Mouse (Mus musculus) erythroblast, embryonic 14.5 days (primary cell): Measurements from ENCODE around the gene Mt3. TPM values are rescaled to one million over a fixed set of nuclear protein-coding genes. Genes with fewer than 3 reads are reported as not detected.

Experiments used
- H3K27me3 ChIP-seq: 2 replicates; pipeline ENCODE4 v1.6.1; 2012; ENCODE audit warnings: inconsistent platforms; ENCODE audit not compliant: control insufficient read depth
- H3K36me3 ChIP-seq: 2 replicates; pipeline ENCODE4 v1.6.1; 2012; ENCODE audit warnings: mild to moderate bottlenecking, inconsistent platforms; ENCODE audit not compliant: control insufficient read depth
- H3K4me1 ChIP-seq: 2 replicates; pipeline ENCODE4 v1.6.1; 2012; ENCODE audit warnings: inconsistent platforms; ENCODE audit not compliant: control insufficient read depth
- H3K4me3 ChIP-seq: replicated peaks from 2 replicates; pipeline ENCODE3; 2012; ENCODE audit warnings: moderate library complexity, mild to moderate bottlenecking, inconsistent platforms
- H3K9me3 ChIP-seq: 2 replicates; pipeline ENCODE4 v1.6.1; 2012; ENCODE audit warnings: low read length, inconsistent platforms, mixed read lengths; ENCODE audit not compliant: control insufficient read depth
- GATA1 ChIP-seq: IDR thresholded peaks from 2 replicates; pipeline ENCODE4 v1.6.1; 2012; ENCODE audit warnings: low read length, inconsistent platforms, mixed read lengths
- TAL1 ChIP-seq: IDR thresholded peaks from 3 replicates; pipeline ENCODE4 v1.6.1; 2012; ENCODE audit warnings: low read length, inconsistent platforms, mixed read lengths
- polyA plus RNA-seq: library from polyadenylated mRNA; stranded (reverse); fragments of >175 nt; gene quantifications from 2 replicates; pipeline ENCODE4 v1.2.3, GENCODE M21; 2012

Gene Mt3
- polyA plus RNA-seq, 1 experiment: not detected

DNA sequence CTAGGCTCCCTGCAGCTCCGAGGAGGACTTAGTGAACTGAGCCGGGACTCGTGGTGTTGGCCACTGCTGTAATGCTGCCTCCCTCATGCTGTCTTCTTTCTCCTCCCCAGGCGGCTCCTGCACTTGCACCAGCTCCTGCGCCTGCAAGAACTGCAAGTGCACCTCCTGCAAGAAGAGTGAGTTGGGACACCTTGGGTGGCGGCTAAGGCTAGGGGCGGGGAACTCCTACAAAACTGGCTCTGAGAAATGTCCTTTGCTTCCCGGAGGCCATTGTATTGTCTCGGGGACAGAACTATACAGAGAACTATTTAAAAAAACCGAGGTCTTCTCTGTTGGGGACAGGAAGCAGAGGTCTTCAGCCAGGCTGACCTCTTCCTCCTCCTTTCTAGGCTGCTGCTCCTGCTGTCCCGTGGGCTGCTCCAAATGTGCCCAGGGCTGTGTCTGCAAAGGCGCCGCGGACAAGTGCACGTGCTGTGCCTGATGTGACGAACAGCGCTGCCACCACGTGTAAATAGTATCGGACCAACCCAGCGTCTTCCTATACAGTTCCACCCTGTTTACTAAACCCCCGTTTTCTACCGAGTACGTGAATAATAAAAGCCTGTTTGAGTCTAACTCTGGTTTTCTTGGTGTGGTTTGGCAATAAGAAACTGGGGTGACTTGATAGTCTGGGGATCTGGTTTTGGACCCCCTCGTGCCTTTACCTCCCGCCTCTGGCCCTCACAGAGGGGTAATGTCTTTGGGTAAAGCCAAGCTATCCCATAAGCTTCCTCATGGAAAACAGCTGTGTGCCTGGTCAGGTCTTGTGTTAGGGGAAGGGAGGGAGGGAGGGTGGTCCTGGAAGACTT lies 27.5 kb downstream of the Mt3 start:
- Histone ChIP-seq H3K27me3 (peaks cover 16% of the 10 kb centered on the region), H3K36me3 (peaks cover 25% of the 10 kb centered on the region), H3K9me3 (no peaks in the 10 kb centered on the region), H3K4me1 (peaks cover 76% of the 10 kb centered on the region), H3K4me3 (peak overlapping the region; percentile 74)
- TF ChIP-seq TAL1: no peak
- no peak for TF ChIP-seq GATA1

DNA sequence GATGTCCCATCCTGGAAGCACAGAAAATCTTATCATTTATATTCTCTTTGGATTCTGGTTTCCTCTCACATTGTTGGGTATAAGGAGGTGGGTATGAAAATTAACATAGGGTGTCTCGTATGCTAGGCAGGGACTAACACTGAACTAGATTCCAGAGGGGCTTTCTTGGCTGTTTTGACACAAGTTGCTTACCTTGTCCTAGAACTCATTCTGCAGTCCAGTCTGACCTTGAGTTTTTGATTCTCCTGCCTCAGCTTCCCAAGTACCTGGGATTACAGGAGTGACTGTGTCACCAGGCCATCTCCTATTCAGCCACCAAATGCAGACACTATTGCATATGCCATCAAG lies 28.1 kb downstream of the Mt3 start:
- TF ChIP-seq TAL1 (no peak), GATA1 (no peak)
- H3K4me1 ChIP-seq: peaks cover 76% of the 10 kb centered on the region
- peaks cover 16% of the 10 kb centered on the region for H3K27me3 ChIP-seq
- H3K36me3 ChIP-seq: peaks cover 25% of the 10 kb centered on the region
- peak overlapping the region; percentile 74 for H3K4me3 ChIP-seq
- no peaks in the 10 kb centered on the region for H3K9me3 ChIP-seq

DNA sequence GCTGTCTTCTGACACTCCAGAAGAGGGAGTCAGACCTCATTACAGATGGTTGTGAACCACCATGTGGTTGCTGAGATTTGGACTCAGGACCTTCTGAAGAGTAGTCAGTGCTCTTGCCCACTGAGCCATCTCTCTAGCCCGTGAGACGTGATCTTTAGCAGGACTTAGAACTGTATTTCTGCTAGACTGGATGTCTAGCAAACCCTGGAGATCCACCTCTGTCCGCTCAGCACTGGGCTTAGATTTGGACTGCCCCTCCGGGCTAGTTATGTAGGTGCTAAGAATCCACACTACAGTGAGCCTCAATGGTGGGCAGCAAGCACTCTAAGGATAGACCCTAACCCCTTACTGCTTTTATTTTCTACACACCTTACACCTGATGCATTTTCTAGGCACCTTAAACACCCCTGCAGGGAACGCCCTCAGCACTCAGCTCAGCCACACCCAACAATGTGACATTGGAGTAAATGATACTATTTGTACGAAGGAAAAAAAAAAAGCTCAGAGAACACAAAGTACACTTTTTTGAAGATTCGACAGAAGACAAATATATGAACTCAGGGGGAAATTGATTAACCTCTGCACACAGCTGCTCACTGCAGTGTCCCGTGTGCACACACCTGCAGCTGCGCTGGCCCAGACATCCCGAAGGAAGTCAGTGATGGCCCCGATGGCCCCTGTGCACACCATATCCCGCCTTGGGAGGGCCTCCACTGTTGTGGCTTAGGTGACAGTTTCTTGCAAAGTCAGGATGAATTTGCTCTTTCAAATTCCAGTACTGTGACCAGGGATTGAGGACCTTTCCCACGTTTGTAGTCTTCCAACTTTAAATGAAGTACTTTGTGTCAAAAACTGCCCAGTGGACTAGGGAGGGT lies 29.9 kb downstream of the Mt3 start:
- Histone ChIP-seq H3K4me3 (peak overlapping the region; percentile 69), H3K27me3 (peaks cover 28% of the 10 kb centered on the region), H3K36me3 (peaks cover 25% of the 10 kb centered on the region), H3K9me3 (no peaks in the 10 kb centered on the region), H3K4me1 (peaks cover 85% of the 10 kb centered on the region)
- TF ChIP-seq TAL1 (no peak), GATA1 (no peak)

DNA sequence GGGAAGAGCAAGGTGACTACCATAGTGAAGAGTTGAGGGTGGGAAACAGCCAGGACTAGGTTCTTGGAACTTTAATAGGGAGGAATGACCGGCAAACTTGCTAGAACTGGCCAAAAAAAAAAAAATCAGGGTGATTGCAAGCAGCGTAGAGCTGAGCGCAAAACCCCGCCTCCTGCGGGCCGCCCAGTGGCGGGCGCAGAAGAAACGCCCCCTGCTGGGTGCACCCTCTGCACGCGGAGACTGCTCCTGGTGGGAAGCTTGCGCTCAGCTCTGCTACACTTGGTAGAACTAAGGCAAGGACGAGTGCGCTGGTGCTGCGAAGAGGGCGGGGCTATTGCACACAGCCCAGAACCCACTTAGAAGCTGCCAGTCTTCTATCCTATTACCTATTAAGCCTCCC lies 30.7 kb downstream of the Mt3 start:
- Histone ChIP-seq H3K27me3 (peaks cover 35% of the 10 kb centered on the region), H3K9me3 (no peaks in the 10 kb centered on the region), H3K36me3 (peaks cover 25% of the 10 kb centered on the region), H3K4me3 (peak overlapping the region; percentile 69), H3K4me1 (peaks cover 83% of the 10 kb centered on the region)
- TF ChIP-seq GATA1 (no peak), TAL1 (no peak)

DNA sequence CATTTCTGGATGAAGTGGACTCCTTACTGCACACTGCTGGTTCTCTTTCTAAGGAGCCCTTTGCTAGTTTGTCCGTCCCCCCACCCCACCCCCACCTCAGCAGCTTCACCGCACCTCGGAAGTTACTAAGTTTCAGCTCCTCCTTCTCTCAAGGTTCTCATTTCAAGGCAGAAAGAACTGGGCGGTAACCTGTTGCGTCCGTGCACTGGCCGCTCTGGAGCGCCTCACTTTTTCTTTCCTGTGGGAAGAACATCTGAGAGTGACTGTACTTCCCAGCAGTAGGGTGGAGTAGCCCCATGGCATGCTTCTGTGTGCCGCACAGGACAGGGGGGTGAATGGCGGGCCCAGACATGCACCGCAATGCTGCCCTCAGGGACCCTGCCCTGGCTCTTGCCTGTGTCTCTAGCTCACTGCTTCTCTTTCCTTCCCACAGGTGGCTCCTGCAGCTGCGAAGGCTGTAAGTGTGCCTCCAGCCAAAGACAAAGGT lies 32.0 kb downstream of the Mt3 start:
- H3K27me3 ChIP-seq: peaks cover 46% of the 10 kb centered on the region
- peaks cover 83% of the 10 kb centered on the region for H3K4me1 ChIP-seq
- H3K9me3 ChIP-seq: no peaks in the 10 kb centered on the region
- TF ChIP-seq GATA1: no peak
- TF ChIP-seq TAL1: no peak
- H3K4me3 ChIP-seq: peak overlapping the region; percentile 69
- peaks cover 23% of the 10 kb centered on the region for H3K36me3 ChIP-seq

DNA sequence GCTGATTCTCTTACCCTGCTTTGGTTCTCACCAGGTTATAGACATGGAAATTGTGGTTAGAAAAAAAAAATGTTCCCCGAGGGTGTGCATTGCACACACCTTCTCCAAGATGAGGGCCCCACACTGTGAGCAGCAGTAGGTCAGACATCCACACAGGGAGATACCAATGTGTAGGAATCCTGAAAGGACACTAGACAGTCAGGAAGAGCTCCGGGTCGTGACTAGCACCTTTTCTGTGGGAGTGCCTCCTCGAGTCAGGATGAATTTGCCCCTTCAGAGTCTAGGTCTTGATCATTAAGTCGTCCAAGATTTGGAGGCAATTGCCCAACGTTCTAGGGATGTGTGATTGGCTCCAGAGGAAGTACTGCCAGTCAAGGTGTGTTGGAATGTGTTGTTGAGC lies 33.4 kb downstream of the Mt3 start:
- Histone ChIP-seq H3K36me3 (peaks cover 9% of the 10 kb centered on the region), H3K9me3 (no peaks in the 10 kb centered on the region), H3K27me3 (peaks cover 57% of the 10 kb centered on the region), H3K4me3 (peak overlapping the region; percentile 58), H3K4me1 (peaks cover 83% of the 10 kb centered on the region)
- TF ChIP-seq TAL1: no peak
- no peak for TF ChIP-seq GATA1

DNA sequence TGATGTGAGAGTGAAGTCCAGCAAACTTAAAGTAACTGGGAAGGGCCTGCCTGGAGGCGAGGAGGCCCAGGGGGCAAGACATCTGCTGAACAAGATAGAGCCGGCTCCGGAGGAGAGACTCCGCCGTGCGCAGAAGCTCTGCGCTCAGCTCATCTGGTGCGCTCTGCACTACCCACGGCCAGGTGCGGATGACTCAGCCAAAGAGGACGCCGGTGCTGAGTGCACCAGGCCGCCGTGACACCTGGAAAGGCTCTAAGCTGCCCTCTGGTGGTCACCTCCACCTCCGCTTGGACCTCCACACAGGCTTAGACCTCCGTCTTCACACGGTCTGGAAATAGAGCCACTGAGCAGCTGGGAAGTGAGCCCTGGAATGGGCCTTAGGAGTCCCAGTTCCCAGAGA lies 34.1 kb downstream of the Mt3 start:
- Histone ChIP-seq H3K9me3 (no peaks in the 10 kb centered on the region), H3K4me1 (peaks cover 87% of the 10 kb centered on the region), H3K27me3 (peaks cover 57% of the 10 kb centered on the region), H3K4me3 (peak overlapping the region; percentile 58), H3K36me3 (peaks cover 5% of the 10 kb centered on the region)
- TF ChIP-seq TAL1 (peak; percentile 69), GATA1 (no peak)

DNA sequence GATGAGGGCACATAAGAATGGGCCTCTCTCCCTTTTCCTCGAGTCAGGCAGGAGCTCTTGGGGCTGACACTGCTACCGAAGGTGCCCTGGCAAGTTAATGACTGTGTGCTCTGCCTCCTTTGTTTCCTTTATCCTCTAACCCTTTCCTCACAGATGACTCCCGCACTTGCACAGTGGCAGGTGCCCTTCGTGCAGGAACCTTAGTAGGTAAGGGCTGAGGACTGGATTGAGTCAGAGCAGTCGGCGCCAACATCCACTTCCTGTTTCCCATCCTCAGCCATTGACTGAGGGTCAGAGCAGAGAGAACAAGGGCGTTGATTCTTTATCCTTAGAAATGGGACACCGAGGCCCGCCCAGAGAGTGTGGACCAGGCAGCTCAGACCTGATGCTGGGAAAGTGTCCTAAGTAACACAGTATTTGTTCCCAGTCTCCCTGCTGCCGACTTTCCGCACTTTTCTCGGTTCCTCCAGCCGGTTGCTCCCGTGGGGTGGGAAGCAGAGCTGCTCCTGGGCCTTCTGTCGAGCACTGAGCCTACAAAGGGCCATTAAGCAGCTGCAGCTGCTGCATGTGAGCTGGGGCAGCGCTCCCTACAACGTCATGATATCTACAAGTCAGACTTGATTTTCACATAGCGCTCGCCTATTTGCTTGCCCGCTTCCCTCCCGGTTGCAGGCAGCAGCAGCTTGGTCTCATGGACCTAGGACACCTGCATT lies 35.0 kb downstream of the Mt3 start:
- Histone ChIP-seq H3K4me3 (peak overlapping the region; percentile 58), H3K9me3 (no peaks in the 10 kb centered on the region), H3K36me3 (no peaks in the 10 kb centered on the region; the same call in 1 of the 2 replicates), H3K4me1 (peaks cover 81% of the 10 kb centered on the region), H3K27me3 (peaks cover 57% of the 10 kb centered on the region)
- TF ChIP-seq GATA1: no peak
- TF ChIP-seq TAL1: no peak
